Mouse (Mus musculus) CD4-positive, CD25-positive, alpha-beta regulatory T cell (primary cell): Measurements from ENCODE around the gene Trip12. TPM values are rescaled to one million over a fixed set of nuclear protein-coding genes. Genes with fewer than 3 reads are reported as not detected.

Experiments used
- polyA plus RNA-seq: library from polyadenylated mRNA; unstranded; fragments of 100-300 nt; shearing (Covaris generic); gene quantifications from one replicate; pipeline ENCODE4 v1.2.1, GENCODE M21; 2017

Gene Trip12
- 178 TPM for polyA plus RNA-seq

DNA sequence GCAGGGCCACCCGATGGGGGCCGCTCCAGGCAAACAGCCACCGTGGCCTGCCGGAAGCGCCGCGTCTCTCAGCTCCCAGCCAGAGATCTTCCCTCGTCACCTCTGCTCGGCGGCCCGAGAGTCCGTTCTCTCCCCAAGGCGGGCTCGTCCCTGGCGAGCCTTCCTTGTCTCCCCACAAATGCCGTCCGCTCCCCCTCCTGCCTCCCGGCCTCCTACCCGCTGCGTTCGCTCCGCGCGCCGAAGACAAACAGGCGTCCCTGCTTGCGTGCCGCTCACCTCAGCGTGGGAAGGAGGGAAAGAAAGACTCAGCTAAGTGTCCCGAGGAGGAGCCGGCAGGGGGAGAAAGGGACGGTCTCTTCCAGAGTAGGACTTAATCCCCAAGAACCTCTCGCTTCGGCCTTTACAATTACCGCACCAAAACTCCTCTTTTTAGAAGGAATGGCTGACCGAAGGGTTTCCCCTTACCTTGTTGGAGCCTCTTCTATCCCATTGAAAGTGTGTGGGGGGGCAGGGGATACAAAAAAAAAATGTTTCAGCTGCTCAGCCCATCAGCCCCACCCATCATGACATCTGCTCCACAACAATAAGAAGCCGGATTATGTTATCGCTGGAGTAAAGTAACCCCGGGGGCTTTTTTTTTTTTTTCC, at the start of gene Trip12:
Trip12 (minus strand) TSS at position 499 of the 647 bp plus-strand sequence.

DNA sequence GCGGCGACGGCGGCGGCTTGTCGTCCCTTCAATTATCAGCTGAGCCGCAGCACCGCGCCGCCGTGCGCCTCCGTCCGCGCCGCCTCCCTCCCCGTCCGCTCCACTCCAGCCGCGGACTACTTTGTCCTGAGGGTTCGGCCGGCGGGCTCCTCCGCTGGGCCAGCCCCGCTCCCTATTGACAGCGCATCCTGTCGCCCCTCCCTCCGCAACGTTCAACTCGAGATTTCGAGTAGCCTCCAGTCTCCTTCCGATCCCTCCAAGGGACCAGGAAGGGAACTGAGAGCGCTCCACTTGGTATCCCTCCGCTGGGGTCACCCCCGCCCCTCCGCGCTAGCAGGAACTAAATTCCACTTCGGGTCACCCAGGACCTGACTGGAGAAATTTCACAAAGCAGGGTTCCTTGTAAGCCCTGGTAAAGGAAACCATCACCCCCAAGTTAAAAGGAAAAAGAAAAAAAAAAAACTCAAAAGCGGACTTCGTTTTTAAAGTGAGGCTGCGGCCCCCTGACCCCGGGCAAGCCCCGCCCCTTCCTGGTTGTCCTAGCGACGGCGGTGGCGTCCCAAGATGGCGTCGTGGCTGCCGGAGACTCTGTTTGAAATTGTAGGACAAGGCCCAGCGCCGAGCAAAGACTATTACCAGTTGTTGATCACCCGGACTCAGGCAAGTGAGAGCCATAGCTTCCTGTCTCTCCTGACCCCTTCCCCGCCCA, 853 bp downstream of the Trip12 start, which contains the start of gene Fbxo36:
Fbxo36 (plus strand) TSS at position 533 of the 709 bp plus-strand sequence.

DNA sequence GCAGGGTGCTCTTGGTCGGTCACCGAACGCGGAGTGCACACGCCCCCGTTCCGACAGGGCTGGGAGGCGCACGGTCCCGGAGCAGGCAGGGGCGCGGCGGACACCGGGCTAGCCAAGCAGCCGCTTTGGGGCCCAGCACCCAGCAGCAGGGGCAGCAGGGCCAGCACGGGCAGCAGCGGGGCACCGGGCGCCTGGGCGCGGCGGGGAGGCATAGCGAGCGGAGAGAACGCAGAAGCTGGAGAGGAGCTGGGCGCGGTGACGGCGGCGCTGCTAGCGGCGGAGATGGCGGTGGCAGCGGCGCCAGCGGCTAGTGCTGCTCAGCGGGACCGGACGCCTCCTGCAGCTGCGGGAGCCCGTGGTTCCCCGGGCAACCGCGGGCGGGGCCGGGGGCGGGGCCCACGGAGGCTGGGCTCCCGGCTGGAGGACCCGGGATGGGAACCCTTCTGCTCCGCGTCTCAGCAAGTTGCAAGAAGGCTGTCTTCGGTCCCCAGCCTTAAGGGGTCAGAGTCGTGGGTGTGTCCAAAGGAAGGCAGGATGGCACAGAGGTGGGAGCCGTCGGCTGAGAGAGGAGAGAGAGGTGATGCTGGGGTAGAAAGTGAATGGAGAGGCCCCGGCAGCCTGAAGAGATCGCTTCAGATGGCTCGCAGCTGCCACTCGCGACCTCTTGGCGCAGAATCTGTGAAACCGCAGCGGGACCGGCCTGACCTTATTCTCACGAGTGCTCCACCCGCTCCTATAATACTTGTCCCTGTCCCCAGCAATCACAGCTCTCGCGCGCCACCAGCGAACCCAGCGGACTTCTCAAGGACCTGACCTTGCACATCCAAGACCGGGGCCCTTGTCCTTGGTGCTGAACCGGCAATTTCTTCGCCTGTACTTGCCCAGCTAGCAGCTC, 144.6 kb downstream of the Trip12 start, which contains the start of gene Dner:
Dner (minus strand) TSS at position 705 of the 895 bp plus-strand sequence.

Other genes starting within 250 kb of the Trip12 start
- gene Dner, start 144.3 kb downstream of the Trip12 start, polyA plus RNA-seq = not detected
- gene Fbxo36, start 675 bp downstream of the Trip12 start, polyA plus RNA-seq = 3.8 TPM
- gene Slc16a14, start 94.6 kb upstream of the Trip12 start, polyA plus RNA-seq = not detected